Mouse (Mus musculus) hindbrain, embryonic 10.5 days (tissue): ENCODE measurements around the gene Adm2. TPM values are rescaled to one million over a fixed set of nuclear protein-coding genes. Genes with fewer than 3 reads are reported as not detected.

Experiments used
- DNase-seq: peaks from one replicate; pipeline ENCODE4 v3.0.0-alpha.2; 2017; ENCODE audit warnings: low spot score
- H3K27ac ChIP-seq: fragments of 300-500 bp; sonication (generic); 2 replicates; pipeline ENCODE4 v1.5.1; 2016; ENCODE audit warnings: mild to moderate bottlenecking, moderate library complexity
- H3K27me3 ChIP-seq: fragments of 300-500 bp; sonication (generic); 2 replicates; pipeline ENCODE4 v1.6.1; 2016; ENCODE audit warnings: mild to moderate bottlenecking; ENCODE audit not compliant: poor library complexity, insufficient read depth, severe bottlenecking
- H3K36me3 ChIP-seq: fragments of 300-500 bp; sonication (generic); 2 replicates; pipeline ENCODE4 v1.6.1; 2016; ENCODE audit warnings: mild to moderate bottlenecking, moderate library complexity
- H3K4me1 ChIP-seq: fragments of 300-500 bp; sonication (generic); replicated peaks from 2 replicates; pipeline ENCODE4 v1.6.1; 2016; ENCODE audit warnings: mild to moderate bottlenecking
- H3K4me3 ChIP-seq: fragments of 300-500 bp; sonication (generic); 2 replicates; pipeline ENCODE4 v1.5.1; 2016; ENCODE audit warnings: mild to moderate bottlenecking, moderate library complexity
- H3K9me3 ChIP-seq: fragments of 300-500 bp; sonication (generic); 2 replicates; pipeline ENCODE4 v1.6.1; 2016; ENCODE audit warnings: mild to moderate bottlenecking, moderate library complexity
- WGBS: fragments of 180-500 bp; shearing (Covaris S2); methylation state at CpG from one replicate; pipeline ENCODE4 v1.1.7; 2016; 5-methylcytosine and 5-hydroxymethylcytosine counted together
- polyA plus RNA-seq: library from polyadenylated mRNA; unstranded; fragments of >200 nt; fragmentation: Nextera tagmentation; extraction: Ambion mirVana; gene quantifications from 2 replicates; pipeline ENCODE4 v1.2.1, GENCODE M21; 2016

Gene Adm2
- polyA plus RNA-seq, 1 experiment from 2014 or later, result 0.27 TPM

DNA sequence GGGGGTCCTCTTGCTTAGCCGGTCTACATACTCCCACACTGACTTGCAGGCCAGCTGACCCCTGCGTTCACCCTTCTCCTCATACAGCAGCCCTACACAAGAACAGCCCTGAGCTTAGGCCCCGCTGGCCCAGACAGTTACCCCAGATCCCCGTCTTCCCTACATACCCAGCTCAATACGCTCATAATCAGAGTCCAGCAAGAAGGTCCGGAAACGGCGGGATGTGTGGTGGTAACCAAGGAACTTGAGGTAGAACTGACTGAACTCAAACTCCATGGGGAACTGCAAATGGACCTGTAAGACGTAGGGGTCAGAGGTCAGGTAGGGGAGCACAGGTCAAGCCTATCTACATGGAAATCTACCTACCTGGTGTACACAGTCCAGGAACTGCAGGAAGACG, 28.7 kb upstream of the Adm2 start:
- Histone ChIP-seq H3K4me3 (no peak overlapping the region), H3K4me1 (no peaks in the 10 kb centered on the region), H3K9me3 (no peaks in the 10 kb centered on the region), H3K27ac (no peak overlapping the region), H3K27me3 (no peaks in the 10 kb centered on the region), H3K36me3 (peaks cover 99% of the 10 kb centered on the region)
- WGBS, result 91% methylated on average over 10 of the region's 10 CpGs
- DNase-seq, result no peak

DNA sequence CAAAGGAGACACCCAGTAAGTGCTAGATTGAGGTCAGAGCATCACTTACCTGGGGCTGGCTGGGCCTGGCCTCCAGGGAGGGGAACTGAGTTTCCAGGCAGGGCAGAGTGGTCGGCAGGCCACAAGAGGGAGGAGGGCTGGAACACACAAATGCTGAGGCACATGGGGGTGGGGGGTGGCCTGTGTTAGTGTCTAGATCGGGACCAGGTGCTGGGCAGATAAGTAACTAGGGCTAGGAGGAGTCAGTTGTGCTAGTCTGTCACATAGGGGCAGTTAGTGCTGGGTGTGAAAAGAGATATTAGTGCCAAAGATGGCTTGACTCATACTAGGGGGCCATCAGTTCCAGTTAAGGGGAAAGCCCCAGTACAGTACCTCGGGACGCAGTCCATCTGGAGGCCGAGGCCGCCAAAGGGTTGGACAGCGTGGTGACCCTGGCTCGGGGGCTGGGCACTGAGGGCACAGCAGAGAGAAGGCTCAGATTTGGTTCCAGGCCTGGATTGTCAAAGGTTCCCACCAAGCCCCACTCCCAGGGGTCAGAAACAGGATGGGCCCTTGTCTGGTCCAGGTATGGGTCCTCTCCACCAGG, 26.8 kb upstream of the Adm2 start:
- 93% methylated on average over 8 of the region's 8 CpGs for WGBS
- no peak for DNase-seq
- Histone ChIP-seq H3K4me1 (no peaks in the 10 kb centered on the region), H3K27ac (no peak overlapping the region), H3K9me3 (no peaks in the 10 kb centered on the region), H3K36me3 (peaks cover 98% of the 10 kb centered on the region), H3K27me3 (no peaks in the 10 kb centered on the region), H3K4me3 (no peak overlapping the region)

DNA sequence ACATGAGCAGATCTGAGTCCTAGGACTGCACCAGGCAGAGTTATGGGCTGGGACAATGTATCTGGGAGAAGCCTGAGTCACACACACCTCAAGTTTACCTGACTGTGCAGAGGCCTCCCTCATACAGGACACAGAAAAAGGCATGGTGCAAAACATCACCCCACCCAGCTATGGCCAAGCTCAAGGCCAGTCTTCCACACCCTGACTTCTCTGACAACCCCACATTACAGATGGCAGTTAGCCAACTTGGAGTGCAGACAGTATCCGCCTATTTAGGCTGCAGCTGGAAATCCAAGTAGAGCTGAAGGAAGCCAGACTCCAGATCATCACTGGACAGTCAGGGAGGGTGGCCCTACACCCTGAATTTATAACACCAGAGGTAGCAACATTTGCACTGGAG, 26.1 kb upstream of the Adm2 start:
- Histone ChIP-seq H3K27me3 (no peaks in the 10 kb centered on the region), H3K27ac (no peak overlapping the region), H3K9me3 (no peaks in the 10 kb centered on the region), H3K36me3 (peaks cover 98% of the 10 kb centered on the region), H3K4me1 (no peaks in the 10 kb centered on the region), H3K4me3 (no peak overlapping the region)
- DNase-seq, result no peak
- 88% methylated on average over 1 of the region's 1 CpGs for WGBS

DNA sequence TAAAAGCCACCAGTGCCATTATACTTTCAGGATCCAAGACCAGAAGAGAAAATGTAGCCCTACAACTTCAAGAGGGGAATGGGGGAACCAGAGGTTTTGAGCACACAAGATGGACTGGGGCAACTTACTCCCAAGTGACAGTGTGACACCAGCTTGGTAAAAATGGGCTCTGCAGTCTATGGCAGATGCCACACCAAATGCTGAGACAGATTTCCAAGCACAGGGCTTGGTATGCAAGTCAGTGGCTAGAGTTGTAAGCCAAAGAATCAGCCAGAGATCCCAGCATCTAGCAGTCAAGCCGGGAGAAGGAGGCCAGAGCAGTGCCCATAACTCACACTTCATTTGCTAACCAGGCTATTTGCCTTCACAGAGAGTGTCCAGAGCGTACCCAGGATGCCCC, 24.8 kb upstream of the Adm2 start:
- Histone ChIP-seq H3K27ac (no peak overlapping the region), H3K4me3 (no peak overlapping the region), H3K9me3 (no peaks in the 10 kb centered on the region), H3K36me3 (peaks cover 98% of the 10 kb centered on the region), H3K27me3 (no peaks in the 10 kb centered on the region), H3K4me1 (no peaks in the 10 kb centered on the region)
- WGBS, result 91% methylated on average over 2 of the region's 2 CpGs
- no peak for DNase-seq

DNA sequence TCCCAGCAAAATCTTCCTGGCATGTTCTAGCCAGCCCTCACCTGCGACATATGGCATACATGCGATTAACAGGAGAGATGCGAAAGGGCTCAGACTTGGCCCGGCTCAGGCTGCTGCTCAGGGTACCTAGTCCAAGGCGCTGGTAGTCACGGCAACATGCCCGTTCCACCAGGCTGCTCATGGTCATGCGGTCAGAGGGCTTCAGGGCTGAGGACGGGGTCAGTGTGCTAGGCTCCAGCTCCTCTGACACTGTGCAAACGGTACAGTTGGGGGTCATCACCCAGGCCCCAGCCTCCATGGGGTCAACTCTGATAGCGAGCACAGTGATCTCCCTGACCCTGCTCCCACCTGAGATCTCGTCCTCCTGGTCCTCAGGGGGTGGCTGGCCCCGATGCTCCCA, 22.3 kb upstream of the Adm2 start:
- Histone ChIP-seq H3K4me3 (no peak overlapping the region), H3K27me3 (no peaks in the 10 kb centered on the region), H3K27ac (no peak overlapping the region), H3K36me3 (peaks cover 98% of the 10 kb centered on the region), H3K9me3 (no peaks in the 10 kb centered on the region), H3K4me1 (no peaks in the 10 kb centered on the region)
- WGBS, result 92% methylated on average over 13 of the region's 13 CpGs
- DNase-seq, result no peak

DNA sequence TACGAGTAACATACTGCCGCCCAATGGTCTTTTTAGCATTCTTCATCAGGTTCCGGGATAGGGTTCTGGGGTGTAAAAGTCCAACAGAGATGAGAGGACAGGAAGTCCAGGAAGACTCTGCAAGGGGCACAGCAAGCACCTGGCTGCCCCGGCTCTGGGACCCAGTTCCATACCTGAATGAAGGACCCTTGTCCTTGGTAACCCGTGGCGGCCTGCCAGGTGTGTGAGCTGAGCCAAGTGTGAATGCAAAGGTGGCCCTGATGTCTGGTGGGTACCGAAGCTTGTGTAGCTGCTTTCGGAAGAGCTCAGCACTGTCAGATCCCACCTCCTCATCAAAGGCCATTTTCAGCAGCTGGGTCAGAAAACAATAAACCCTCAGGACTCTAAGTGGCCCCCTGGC, 21.9 kb upstream of the Adm2 start:
- no peak for DNase-seq
- Histone ChIP-seq H3K27me3 (no peaks in the 10 kb centered on the region), H3K4me3 (no peak overlapping the region), H3K36me3 (peaks cover 98% of the 10 kb centered on the region), H3K4me1 (no peaks in the 10 kb centered on the region), H3K9me3 (no peaks in the 10 kb centered on the region), H3K27ac (no peak overlapping the region)
- 98% methylated on average over 8 of the region's 8 CpGs for WGBS

DNA sequence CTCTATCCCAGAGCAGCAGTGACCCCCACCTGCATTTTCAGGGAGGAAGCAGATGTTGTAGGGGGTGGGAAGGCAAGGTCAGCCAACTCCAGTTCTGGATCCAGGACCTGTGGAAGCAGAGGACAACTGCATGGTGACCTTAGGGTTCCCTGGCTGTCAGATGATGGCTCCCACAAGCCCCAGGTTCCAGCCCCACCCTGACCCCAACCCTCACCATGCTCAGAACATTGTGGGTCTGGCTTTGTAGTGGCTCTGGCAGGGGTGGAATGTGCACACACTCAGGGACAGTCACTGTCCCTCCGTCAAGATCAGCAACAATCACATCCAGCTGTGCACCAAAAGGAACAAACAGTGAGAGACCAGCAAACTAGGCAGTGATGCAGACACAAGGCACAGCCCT, 16.6 kb upstream of the Adm2 start:
- DNase-seq, result no peak
- H3K27ac ChIP-seq, result no peak overlapping the region
- peaks cover 75% of the 10 kb centered on the region for H3K36me3 ChIP-seq
- peaks cover 13% of the 10 kb centered on the region; the same call in 1 of the 2 replicates for H3K4me1 ChIP-seq
- no peaks in the 10 kb centered on the region for H3K27me3 ChIP-seq
- no peak overlapping the region for H3K4me3 ChIP-seq
- H3K9me3 ChIP-seq, result no peaks in the 10 kb centered on the region
- WGBS, result 51% methylated on average over 1 of the region's 1 CpGs

DNA sequence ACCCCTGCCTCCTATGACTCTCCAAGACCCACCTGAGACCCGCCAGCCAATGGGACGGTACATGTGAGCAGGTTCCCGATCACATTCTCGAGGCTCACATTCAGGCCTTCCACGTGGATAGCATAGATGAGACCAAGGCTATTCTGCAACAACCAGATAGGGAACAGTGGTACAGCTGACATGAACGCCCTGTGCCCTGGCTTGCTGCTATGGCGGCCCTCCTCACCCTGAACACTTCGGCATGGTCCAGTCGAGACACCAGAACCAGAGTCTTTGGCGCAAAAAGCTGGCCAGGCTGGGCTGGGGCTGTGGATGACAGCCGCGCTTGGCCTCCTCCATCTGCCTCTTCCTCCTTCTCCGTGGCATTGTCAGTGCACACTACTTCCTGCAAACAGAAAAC, 15.1 kb upstream of the Adm2 start:
- H3K27me3 ChIP-seq, result no peaks in the 10 kb centered on the region
- H3K4me3 ChIP-seq, result no peak overlapping the region
- peaks cover 60% of the 10 kb centered on the region for H3K36me3 ChIP-seq
- 91% methylated on average over 13 of the region's 13 CpGs for WGBS
- no peak overlapping the region for H3K27ac ChIP-seq
- peaks cover 22% of the 10 kb centered on the region; the same call in 1 of the 2 replicates for H3K4me1 ChIP-seq
- no peak for DNase-seq
- no peaks in the 10 kb centered on the region for H3K9me3 ChIP-seq

DNA sequence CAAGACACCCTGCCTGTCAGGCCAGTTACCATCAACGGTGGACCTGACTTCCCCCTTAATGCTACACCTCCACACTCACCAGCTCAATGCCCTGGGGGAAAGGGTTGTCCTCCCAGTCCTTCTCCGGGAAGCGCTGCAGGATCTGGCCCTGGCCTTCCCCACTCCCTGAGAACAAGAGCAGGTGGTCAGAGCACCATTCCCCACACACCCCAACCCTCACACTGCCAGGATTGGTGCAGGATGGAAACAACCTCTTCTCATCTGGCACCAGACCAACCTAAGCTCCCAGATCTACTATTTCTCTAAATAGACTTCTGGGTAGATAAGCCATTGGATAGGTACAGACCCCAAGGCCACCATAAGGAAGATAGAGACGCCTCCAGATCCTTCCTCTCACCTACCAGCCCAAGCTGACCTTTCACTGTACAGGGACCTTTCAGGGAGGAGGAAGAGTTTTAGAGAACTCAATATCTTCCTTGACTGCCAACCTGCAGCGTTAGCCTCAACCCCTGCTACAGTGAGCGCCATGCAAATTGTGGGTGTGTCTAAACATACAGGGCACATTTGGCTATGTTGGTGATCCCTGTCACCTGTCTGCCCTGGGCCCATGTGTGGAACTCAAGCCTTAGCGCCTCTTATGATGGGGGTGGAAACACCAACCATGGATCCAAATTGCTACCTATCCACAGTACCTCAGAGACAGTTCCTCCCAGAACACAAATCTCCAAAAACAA, 13.9 kb upstream of the Adm2 start:
- Histone ChIP-seq H3K36me3 (peaks cover 49% of the 10 kb centered on the region), H3K27ac (no peak overlapping the region), H3K27me3 (no peaks in the 10 kb centered on the region), H3K4me1 (peaks cover 33% of the 10 kb centered on the region), H3K9me3 (no peaks in the 10 kb centered on the region), H3K4me3 (no peak overlapping the region)
- no peak for DNase-seq
- WGBS, result 90% methylated on average over 7 of the region's 7 CpGs

DNA sequence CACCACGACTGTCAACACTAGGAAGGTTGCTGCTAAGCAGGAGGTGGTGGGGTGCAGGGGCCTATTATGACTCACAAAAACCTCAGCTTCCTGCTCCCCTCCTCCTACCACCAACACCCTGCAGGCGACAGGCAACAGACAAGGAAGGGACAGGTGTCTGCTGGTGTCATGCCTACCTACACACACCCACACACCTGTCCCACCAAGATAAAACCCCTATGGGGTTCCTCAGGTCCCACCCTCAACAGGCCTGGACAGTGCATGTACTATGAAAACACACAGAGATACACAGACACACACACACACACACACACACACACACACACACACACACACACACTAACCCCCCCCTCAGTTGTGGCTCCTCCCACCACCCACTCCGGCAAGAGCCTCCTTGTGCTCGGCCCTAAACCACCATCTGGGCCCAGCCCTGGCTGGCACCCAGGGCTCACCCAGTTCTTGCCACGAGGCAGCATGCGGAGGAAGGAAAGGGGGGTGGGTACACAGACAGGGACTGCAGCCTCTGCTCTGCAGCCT, 12.5 kb upstream of the Adm2 start:
- 75% methylated on average over 6 of the region's 6 CpGs for WGBS
- Histone ChIP-seq H3K9me3 (no peaks in the 10 kb centered on the region), H3K4me1 (peaks cover 45% of the 10 kb centered on the region), H3K4me3 (no peak overlapping the region), H3K27me3 (no peaks in the 10 kb centered on the region), H3K27ac (no peak overlapping the region), H3K36me3 (peaks cover 34% of the 10 kb centered on the region)
- DNase-seq, result no peak

DNA sequence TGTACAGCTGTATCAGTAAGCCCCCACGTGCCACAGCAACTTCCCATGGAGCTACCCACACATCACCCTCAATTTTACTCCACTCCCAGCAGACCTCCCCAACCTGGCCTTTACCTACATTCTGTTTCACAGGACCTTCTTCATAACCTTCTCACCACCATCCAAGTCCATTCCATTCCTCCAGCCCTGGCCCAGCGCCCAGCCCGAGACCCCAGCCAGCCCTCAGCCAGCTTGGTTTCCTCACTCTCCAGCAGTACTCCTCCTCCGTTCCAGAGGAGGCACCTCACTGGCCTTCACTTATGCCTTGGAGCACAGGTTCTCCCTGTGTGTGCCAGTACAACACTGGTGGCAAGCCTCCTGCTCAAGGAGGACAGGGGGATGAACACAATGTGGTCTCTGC, 9.2 kb upstream of the Adm2 start:
- H3K27ac ChIP-seq, result no peak overlapping the region
- no peaks in the 10 kb centered on the region for H3K9me3 ChIP-seq
- no peaks in the 10 kb centered on the region for H3K27me3 ChIP-seq
- H3K4me1 ChIP-seq, result peaks cover 52% of the 10 kb centered on the region
- H3K36me3 ChIP-seq, result peaks cover under 1% of the 10 kb centered on the region
- 82% methylated on average over 4 of the region's 4 CpGs for WGBS
- H3K4me3 ChIP-seq, result peak overlapping the region; percentile 96
- DNase-seq, result no peak

DNA sequence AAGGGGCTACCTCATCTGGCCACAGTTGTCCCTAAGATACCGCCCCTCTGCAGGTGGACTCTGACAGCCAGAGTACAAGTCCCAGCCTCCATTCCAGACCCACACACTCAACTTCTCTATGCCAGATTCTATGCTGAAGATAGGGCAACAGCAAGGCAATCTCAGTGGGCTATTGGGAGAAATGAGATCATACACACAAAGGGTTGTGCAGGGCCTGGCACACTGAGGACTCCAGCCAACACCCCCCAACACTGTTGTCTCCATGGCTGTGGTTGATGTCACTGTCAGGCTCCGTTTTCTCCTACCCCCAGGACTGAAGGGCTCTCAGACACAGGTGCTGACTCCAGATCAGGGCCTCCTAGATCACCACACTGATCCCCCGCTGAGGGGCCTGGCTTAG, 8.4 kb upstream of the Adm2 start:
- no peak for DNase-seq
- 34% methylated on average over 3 of the region's 3 CpGs for WGBS
- Histone ChIP-seq H3K9me3 (no peaks in the 10 kb centered on the region), H3K36me3 (no peaks in the 10 kb centered on the region; the same call in 1 of the 2 replicates), H3K4me3 (peak overlapping the region; percentile 96), H3K27ac (peak overlapping the region; percentile 92), H3K4me1 (peaks cover 50% of the 10 kb centered on the region), H3K27me3 (no peaks in the 10 kb centered on the region)

DNA sequence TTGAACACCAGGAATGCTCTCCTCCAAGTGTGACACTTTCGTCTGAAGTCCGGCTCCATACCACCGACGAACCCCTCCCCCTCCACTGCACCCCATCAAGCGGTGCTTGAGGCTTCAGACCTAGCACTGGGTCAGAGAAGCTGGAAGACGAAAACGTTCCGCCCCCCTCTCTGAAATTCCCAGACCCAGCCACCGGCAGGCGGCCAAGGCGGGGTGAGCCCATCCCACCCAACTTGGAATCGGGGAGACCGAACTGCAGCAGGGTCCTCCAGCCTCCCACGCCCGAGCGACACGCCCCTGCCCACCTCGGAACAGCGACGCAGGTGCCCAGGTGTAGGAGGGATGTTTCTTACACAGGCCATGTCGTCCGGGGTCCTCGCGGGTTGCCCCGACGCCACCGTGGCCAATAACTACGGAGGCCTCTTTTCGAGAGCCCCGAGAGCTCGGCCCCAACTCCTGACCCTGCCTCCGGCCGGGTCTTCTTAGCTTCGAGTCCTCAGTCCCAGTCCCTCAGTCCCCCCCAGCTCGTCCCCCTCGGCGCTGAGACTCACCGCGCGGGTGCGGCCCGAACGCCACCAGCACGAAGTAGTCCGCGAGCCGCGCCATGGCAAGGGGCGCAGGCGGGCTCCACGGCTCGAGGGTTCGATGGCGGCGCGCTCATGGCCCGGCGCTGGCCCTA, 7.9 kb upstream of the Adm2 start:
- peak; percentile 33 for DNase-seq
- WGBS, result under 1% methylated on average over 58 of the region's 58 CpGs
- Histone ChIP-seq H3K36me3 (no peaks in the 10 kb centered on the region; the same call in 1 of the 2 replicates), H3K4me3 (peak overlapping the region; percentile 96), H3K4me1 (peaks cover 50% of the 10 kb centered on the region), H3K27ac (peak overlapping the region; percentile 92), H3K9me3 (no peaks in the 10 kb centered on the region), H3K27me3 (no peaks in the 10 kb centered on the region)
